Mouse (Mus musculus) ES-E14 (cell line): ENCODE measurements around the gene Prm3. TPM values are rescaled to one million over a fixed set of nuclear protein-coding genes. Genes with fewer than 3 reads are reported as not detected.

Source experiments
- DNase-seq: peaks from one replicate; pipeline ENCODE4 v3.0.0-alpha.2; 2013; ENCODE audit warnings: low read depth, low spot score
- H3K27ac ChIP-seq: 2 replicates; pipeline ENCODE4 v1.5.1; 2012; ENCODE audit warnings: low read depth, mild to moderate bottlenecking, low read length, moderate library complexity, mixed read lengths; ENCODE audit not compliant: poor library complexity, insufficient read depth, severe bottlenecking
- H3K36me3 ChIP-seq: 2 replicates; pipeline ENCODE4 v1.6.1; 2012; ENCODE audit warnings: mild to moderate bottlenecking, low read length, moderate library complexity, mixed read lengths; ENCODE audit not compliant: control insufficient read depth, poor library complexity, insufficient read depth, severe bottlenecking
- H3K4me1 ChIP-seq, 2 experiments: fragments of 150-350 bp in 1 of 2; sonication (generic) in 1 of 2; 2 replicates each; pipeline ENCODE4 v1.6.1; 2012; ENCODE audit warnings: low read length in 2 of 2, mild to moderate bottlenecking in 1 of 2, mixed read lengths in 1 of 2; ENCODE audit not compliant: control insufficient read depth in 2 of 2, insufficient read depth in 2 of 2, poor library complexity in 1 of 2
- H3K4me3 ChIP-seq, 2 experiments: fragments of 150-350 bp in 1 of 2; sonication (generic) in 1 of 2; 2 replicates each; pipeline ENCODE4 v1.5.1; 2012; ENCODE audit warnings: low read length in 2 of 2, low read depth in 1 of 2, mild to moderate bottlenecking in 1 of 2, mixed read lengths in 1 of 2; ENCODE audit not compliant: insufficient read depth in 1 of 2, poor library complexity in 1 of 2, severe bottlenecking in 1 of 2
- H3K9ac ChIP-seq: 2 replicates; pipeline ENCODE4 v1.6.1; 2012; ENCODE audit warnings: low read depth, mild to moderate bottlenecking, low read length, mixed read lengths; ENCODE audit not compliant: poor library complexity, insufficient read depth, severe bottlenecking
- H3K9me3 ChIP-seq: fragments of 150-350 bp; sonication (generic); 2 replicates; pipeline ENCODE4 v1.6.1; 2012; ENCODE audit warnings: low read depth, mild to moderate bottlenecking, low read length; ENCODE audit not compliant: control insufficient read depth, insufficient read depth
- CHD2 ChIP-seq: IDR thresholded peaks from 2 replicates; pipeline ENCODE4 v1.6.1; 2014; ENCODE audit warnings: mild to moderate bottlenecking, low read depth, low read length, inconsistent platforms
- HCFC1 ChIP-seq: IDR thresholded peaks from 2 replicates; pipeline ENCODE4 v1.6.1; 2012; ENCODE audit warnings: low read length, inconsistent platforms, borderline replicate concordance; ENCODE audit not compliant: insufficient read depth
- MAFK ChIP-seq: IDR thresholded peaks from 2 replicates; pipeline ENCODE4 v1.6.1; 2014; ENCODE audit warnings: mild to moderate bottlenecking, low read depth, low read length, inconsistent platforms; ENCODE audit not compliant: insufficient read depth
- ZC3H11A ChIP-seq: IDR thresholded peaks from 2 replicates; pipeline ENCODE4 v1.6.1; 2012; ENCODE audit warnings: low read depth, mild to moderate bottlenecking, inconsistent platforms, low read length, borderline replicate concordance
- ZNF384 ChIP-seq: IDR thresholded peaks from 2 replicates; pipeline ENCODE4 v1.6.1; 2012; ENCODE audit warnings: low read depth, low read length, inconsistent platforms
- in situ Hi-C, 2 experiments: fragments of 600-800 bp; cut with MboI; formaldehyde crosslinking; loops; one replicate each; pipeline ENCODE4 v1.15.1; 2025; ENCODE audit warnings: low sequenced_read_pairs in 2 of 2, inconsistent platforms in 1 of 2; ENCODE audit not compliant: unreplicated experiment in 2 of 2
- total RNA-seq: library from RNA; depleted of rRNA; stranded (reverse); fragments of 300-350 nt; gene quantifications from 2 replicates; pipeline ENCODE4 v1.2.3, GENCODE M21; 2012

The Prm3 gene
- total RNA-seq, 1 experiment, result not detected

DNA sequence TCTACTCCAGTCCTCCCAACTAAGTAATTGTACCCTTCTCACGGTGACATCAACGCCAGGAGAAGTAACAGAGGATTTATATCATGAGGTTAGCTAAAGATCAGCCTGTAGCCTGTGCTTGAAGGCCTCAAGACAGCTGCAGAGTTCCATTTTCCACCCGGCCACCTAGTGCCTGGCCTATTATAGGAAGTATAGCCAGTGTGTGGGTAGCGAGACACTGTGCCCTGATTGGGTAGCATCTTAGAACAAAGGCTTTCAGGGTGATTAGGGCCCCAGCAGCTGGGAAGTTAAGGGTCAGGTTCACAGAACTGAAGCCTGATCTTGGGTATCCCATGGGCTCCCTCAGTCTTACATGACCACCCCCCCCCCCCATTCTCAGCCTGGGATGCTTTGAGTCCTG is 1.8 kb downstream of the Prm3 start:
- in situ Hi-C loops, result loop anchor here in 1 of 2 experiments (10.0 kb wide), 1 partner anchor 374 kb away; the partner anchor contains the start of gene Nubp1
- Histone ChIP-seq H3K27ac (no peak overlapping the region), H3K36me3 (no peaks in the 10 kb centered on the region), H3K9me3 (no peaks in the 10 kb centered on the region), H3K4me3 (no peak overlapping the region; a peak in 1 of 4 replicates), H3K4me1 (peaks cover 7 to 14% of the 10 kb centered on the region in 2 experiments; a peak in 2 of 4 replicates), H3K9ac (no peak overlapping the region)
- TF ChIP-seq CHD2 (no peak), MAFK (no peak), ZC3H11A (no peak), ZNF384 (no peak), HCFC1 (no peak)
- no peak for DNase-seq

- Histone ChIP-seq H3K4me3 (peak within 1 kb of the TSS; percentile 19 to 50; a peak in 2 of 4 replicates), H3K36me3 (no peaks in the 10 kb centered on the region), H3K9ac (peak within 1 kb of the TSS; percentile 14), H3K9me3 (no peaks in the 10 kb centered on the region), H3K27ac (no peak within 1 kb of the TSS), H3K4me1 (peaks cover 7 to 14% of the 10 kb centered on the region in 2 experiments; a peak in 2 of 4 replicates)
- DNase-seq, result no peak
- TF ChIP-seq MAFK (no peak), ZNF384 (no peak), ZC3H11A (no peak), HCFC1 (no peak), CHD2 (no peak)
- in situ Hi-C loops, result loop anchor here in 1 of 2 experiments (10.0 kb wide), 1 partner anchor 373 kb away; the partner anchor contains the start of gene Nubp1
Observed at GRCm38 (mm10) chr16:10788271-10788670, 2.4 kb downstream of the Prm3 start, which contains the start of gene Tnp2. Gene Tnp2 (minus strand): TSS chr16:10788660.

DNA sequence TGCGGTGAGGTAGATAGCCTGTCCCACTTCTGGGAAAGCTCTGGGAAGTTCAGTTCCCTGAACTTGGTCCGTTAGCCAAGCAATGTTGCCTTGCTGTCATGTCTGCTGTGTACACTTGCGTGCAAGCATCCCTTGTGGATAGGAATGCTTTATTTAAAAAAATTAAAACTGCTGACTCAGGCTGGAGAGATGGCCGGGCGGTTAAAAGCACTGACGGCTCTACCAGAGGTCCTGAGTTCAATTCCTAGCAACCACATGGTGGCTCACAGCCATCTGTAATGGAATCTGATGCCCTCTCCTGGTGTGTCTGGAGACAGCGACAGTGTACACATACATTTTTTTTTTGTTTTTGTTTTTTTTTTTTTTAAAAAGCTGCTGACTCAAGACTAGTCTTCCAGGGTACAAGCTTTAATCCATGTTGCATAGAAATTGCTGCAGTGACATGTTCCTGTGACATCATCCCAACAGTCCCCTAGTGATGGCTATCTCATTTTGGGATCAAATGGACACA is 3.1 kb downstream of the Prm3 start:
- Histone ChIP-seq H3K36me3 (no peaks in the 10 kb centered on the region), H3K9ac (no peak overlapping the region), H3K4me3 (no peak overlapping the region), H3K27ac (no peak overlapping the region), H3K4me1 (peaks cover 7 to 15% of the 10 kb centered on the region in 2 experiments; a peak in 2 of 4 replicates), H3K9me3 (no peaks in the 10 kb centered on the region)
- peak; percentile 82 for TF ChIP-seq MAFK
- TF ChIP-seq CHD2, result no peak
- TF ChIP-seq ZNF384, result 0 out of 2 replicates have a peak, but pooled peaks have one; percentile 53
- DNase-seq, result no peak
- in situ Hi-C loops, result loop anchor here in 1 of 2 experiments (10.0 kb wide), 1 partner anchor 373 kb away; the partner anchor contains the start of gene Nubp1

DNA sequence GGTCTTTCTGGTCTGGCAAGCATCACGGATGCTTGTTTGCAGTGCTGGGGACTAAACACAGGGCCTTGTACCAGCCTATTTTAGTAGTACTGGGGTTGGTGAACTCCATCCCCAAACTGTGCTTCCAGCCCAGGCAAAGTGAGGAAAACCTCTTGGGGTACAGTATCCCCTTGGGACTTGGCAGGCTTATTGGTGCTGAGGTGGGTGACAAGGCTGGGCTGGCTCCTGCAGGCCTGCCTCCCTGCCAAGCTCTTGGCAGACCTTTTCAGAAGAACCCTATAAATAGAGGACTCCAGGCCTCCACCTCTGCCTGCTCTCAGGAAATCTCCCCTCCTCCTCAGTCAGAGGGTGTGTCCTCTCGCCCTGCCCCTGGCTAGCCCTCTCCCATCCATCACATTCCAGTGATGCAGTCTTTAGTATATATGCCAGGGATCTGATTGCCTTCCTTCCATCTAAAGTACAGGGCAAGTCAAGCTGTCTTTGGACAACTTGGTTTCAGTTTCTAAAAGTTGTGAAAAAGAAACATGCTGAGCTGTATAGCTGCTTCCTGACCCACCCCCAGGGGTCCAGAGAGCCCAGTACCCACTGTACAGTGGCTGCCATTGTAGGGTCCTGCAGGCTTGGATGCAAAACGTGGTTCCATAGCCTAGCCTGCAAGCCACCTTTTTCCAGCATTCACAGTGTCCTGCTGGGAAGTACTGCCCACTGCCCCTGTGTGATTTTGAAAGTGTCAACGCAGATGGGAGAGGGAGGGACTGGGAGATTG is 3.7 kb downstream of the Prm3 start:
- DNase-seq, result no peak
- H3K9me3 ChIP-seq, result no peaks in the 10 kb centered on the region
- TF ChIP-seq ZC3H11A (no peak), CHD2 (no peak), HCFC1 (no peak), MAFK (no peak), ZNF384 (no peak)
- H3K9ac ChIP-seq, result no peak overlapping the region
- in situ Hi-C loops, result loop anchor here in 1 of 2 experiments (10.0 kb wide), 1 partner anchor 372 kb away; the partner anchor contains the start of gene Nubp1
- H3K36me3 ChIP-seq, result no peaks in the 10 kb centered on the region
- 0 out of 4 replicates have a peak overlapping the region, but pooled peaks of 1 of the 2 experiments have one; percentile 19 for H3K4me3 ChIP-seq
- no peak overlapping the region for H3K27ac ChIP-seq
- peaks cover 7 to 18% of the 10 kb centered on the region in 2 experiments; a peak in 2 of 4 replicates for H3K4me1 ChIP-seq
